Mouse (Mus musculus) gastrocnemius, postnatal 36 days (tissue): ENCODE measurements around the gene Cc2d1b. TPM values are rescaled to one million over a fixed set of nuclear protein-coding genes. Genes with fewer than 3 reads are reported as not detected.

ENCODE experiments used
- DNase-seq, 2 experiments: peaks; one replicate each; pipeline ENCODE4 v3.0.0; 2022
- intact Hi-C: fragments of 180-260 bp; cut with DNase I; formaldehyde crosslinking; loops from one replicate; pipeline ENCODE4 v1.15.1; 2025
- total RNA-seq, 2 experiments: library from RNA; stranded (reverse); gene quantifications; 2 replicates each; pipeline ENCODE4 v1.2.3; 2021

Gene Cc2d1b
- total RNA-seq, 2 experiments from 2014 or later: 17.6 to 18.2 TPM

DNA sequence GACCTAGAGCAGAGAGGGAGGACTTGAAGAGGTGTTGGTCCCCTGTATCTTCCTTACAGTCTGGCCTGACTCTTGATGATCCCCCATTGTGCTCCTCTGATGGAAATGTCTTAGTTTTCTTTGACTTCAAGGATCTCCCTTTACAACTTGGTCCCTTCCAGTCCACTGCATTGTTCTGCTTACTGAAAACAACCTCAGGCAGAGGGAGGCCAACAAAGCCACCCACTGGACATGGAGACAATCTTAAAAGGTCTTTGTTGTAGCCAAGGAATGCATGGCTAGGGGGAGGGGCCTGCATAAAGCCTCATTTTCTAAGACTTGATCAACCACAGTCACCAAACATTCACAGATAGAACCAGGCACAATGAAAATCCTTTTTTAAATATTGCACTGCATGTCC is 15.4 kb downstream of the Cc2d1b start:
- intact Hi-C loops: no loop called here
- DNase-seq: no peak

DNA sequence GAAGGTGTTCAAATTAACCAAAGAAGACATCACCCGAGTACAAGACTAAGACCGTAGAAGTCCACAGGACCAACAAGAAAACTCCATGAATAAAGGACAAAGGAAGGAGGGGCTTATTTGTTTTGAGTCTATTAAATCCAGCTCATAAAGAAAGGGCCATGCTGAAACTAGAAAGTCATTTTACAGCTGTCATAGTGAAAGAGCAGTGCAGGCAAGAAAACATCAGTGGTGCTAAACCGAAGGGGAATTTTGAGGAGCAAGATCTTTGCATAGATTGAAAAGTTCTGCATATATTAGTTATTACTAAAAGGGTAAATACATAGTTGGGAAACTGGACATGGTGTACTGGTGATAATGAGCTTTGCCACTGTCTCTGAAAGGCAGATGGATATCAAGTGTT is 18.0 kb downstream of the Cc2d1b start:
- DNase-seq: no peak
- intact Hi-C loops: no loop called here

DNA sequence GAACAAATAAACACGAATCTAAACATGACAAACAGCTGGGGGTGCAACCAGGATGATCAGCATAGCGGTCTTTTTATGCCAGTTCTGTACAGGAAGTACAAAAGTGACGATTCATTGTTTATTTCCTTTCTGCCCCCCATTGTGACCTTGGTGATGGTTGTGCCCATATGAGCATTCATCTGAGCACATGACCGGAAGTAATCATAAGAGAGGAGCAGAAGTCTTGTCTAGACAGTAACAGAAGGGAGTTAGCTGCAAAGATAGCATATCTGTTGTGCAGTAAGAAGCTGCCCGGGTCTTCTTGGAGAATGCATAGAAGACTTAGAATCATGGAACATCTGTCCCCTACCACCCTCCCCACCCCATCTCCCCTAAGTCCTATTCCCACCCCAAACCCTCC is 19.0 kb downstream of the Cc2d1b start:
- no peak for DNase-seq
- intact Hi-C loops: no loop called here

DNA sequence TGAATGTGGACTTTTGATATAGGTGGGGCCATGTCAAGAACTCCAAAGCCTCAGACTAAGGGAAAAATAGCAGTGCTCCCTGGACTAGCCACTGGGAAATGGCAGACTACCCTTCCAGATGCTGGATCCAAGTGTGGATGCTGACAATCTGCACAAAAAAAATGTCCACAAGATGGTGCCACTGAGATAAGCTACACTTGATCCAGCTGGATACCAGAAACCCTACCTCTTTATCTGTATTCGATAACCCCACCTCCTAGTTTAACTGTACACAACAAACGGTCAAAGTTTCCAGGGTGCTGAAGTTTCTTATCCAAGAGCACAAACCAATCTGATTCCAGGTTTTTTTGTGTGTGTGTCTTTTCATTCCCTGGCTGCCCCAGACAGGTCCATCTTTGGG is 44.7 kb downstream of the Cc2d1b start:
- intact Hi-C loops: no loop called here
- no peak for DNase-seq

Other genes starting within 250 kb of the Cc2d1b start
- gene Shisal2a, start 236.6 kb upstream of the Cc2d1b start, total RNA-seq: not detected
- gene Gpx7, start 213.0 kb upstream of the Cc2d1b start, total RNA-seq: 1 to 10 TPM; 5.7 to 6.0 TPM
- gene Tut4, start 160.5 kb upstream of the Cc2d1b start, total RNA-seq: 10 to 100 TPM; 15.7 to 23.2 TPM
- 10 to 100 TPM in 1 of 2 experiments, 1 to 10 TPM in 1; 9.5 to 13.9 TPM for gene Prpf38a, start 40.6 kb upstream of the Cc2d1b start, total RNA-seq
- under 1 TPM in 1 of 2 experiments, not detected in 1; 0.10 TPM for gene Orc1, start 40.5 kb upstream of the Cc2d1b start, total RNA-seq
- 1 to 10 TPM in 1 of 2 experiments, under 1 TPM in 1; 0.69 to 1.1 TPM for gene 3110021N24Rik, start 99.7 kb downstream of the Cc2d1b start, total RNA-seq
- gene Zfyve9, start 160.9 kb downstream of the Cc2d1b start, total RNA-seq: 10 to 100 TPM; 45.5 to 51.0 TPM
- 10 to 100 TPM; 43.3 to 44.6 TPM for gene Btf3l4, start 213.7 kb downstream of the Cc2d1b start, total RNA-seq
- 10 to 100 TPM; 11.5 to 13.3 TPM for gene Txndc12, start 214.7 kb downstream of the Cc2d1b start, total RNA-seq
- 10 to 100 TPM; 18.9 to 21.7 TPM for gene Kti12, start 227.8 kb downstream of the Cc2d1b start, total RNA-seq
- gene A730015C16Rik, start 228.7 kb downstream of the Cc2d1b start, total RNA-seq: not detected